12 mouse cellular contexts compared by ENCODE assay signal in the genomic region with DNA sequence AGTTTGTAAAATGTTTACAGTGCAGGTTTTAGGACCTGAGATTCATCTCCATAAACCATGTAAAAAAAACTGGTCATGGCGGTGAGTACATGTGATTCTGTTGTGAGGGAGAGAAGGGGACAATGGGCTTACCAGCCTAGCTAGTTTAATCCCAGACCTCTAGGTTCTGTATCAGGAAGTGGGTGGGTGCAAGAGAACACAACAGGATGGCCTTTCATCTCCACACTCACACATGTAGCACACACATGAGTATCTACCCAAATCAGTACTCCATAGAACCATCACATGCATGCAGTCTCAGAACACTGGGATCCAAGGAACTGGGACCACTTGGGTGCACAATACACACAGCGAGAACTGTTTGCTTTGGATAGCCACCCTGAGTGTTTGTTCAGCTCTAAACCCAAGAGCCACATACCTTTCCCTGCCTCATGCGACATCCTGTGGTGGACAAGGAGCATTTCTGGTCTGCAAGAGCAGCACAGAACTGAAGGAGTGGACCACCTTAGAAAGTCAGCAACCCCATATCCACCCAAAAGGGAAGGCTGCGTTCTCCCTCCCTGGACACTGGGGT.
A peak's percentile ranks its signal among the peaks of the same experiment; 100 is the strongest.
DNase-seq lines count a peak whose midpoint lies in the region; ATAC-seq and TF ChIP-seq lines count a peak whose summit lies in the region.
"Had no signal": no experiment of that assay in that cellular context is flagged by ENCODE, and none has a peak within 500 bp of the region (broad histone marks: within the 10 kb centered on the region; RNA-seq: fewer than 3 reads in every experiment).

No protein-coding gene starts in this region.

- no peak for DNase-seq in kidney, postnatal 0 days (ENCODE audit: low spot score)
- no peak for DNase-seq in kidney, postnatal 36 days
- DNase-seq in lung, adult 18-20 months: peak; percentile 71 to 84
- peak; percentile 64 for DNase-seq in naive thymus-derived CD4-positive, alpha-beta T cell, adult 2 months (ENCODE audit: low read depth)
- no peak for DNase-seq in embryo, embryonic 10.5 days (ENCODE audit: low spot score)
- DNase-seq: cerebellum, postnatal 10 days had no signal

- H3K4me1 ChIP-seq in kidney, postnatal 0 days (replicated peaks; ENCODE audit: insufficient read depth, low read length): peaks cover 3% of the 10 kb centered on the region
- no peaks in the 10 kb centered on the region for H3K4me1 ChIP-seq in forebrain, embryonic 15.5 days

- H3K36me3 ChIP-seq in kidney, postnatal 0 days (ENCODE audit: insufficient read depth, low read length): no peaks in the 10 kb centered on the region
- H3K36me3 ChIP-seq in forebrain, embryonic 15.5 days: no peaks in the 10 kb centered on the region
- H3K36me3 ChIP-seq: embryonic facial prominence, embryonic 15.5 days; hindbrain, embryonic 13.5 days; neural tube, embryonic 12.5 days; stomach, embryonic 15.5 days had no signal

- no peak overlapping the region for H3K9ac ChIP-seq in kidney, postnatal 0 days (ENCODE audit: low read depth, low read length)
- no peak overlapping the region for H3K9ac ChIP-seq in forebrain, embryonic 15.5 days (replicated peaks)
- H3K9ac ChIP-seq: embryonic facial prominence, embryonic 15.5 days; hindbrain, embryonic 13.5 days; neural tube, embryonic 12.5 days; stomach, embryonic 15.5 days had no signal

- H3K4me2 ChIP-seq in kidney, postnatal 0 days (ENCODE audit: low read length): no peak overlapping the region
- H3K4me2 ChIP-seq in forebrain, embryonic 15.5 days (replicated peaks): no peak overlapping the region
- H3K4me2 ChIP-seq: embryonic facial prominence, embryonic 15.5 days; hindbrain, embryonic 13.5 days; neural tube, embryonic 12.5 days; stomach, embryonic 15.5 days had no signal

- no peaks in the 10 kb centered on the region for H3K9me3 ChIP-seq in kidney, postnatal 0 days (replicated peaks; ENCODE audit: low read length)
- H3K9me3 ChIP-seq in forebrain, embryonic 15.5 days: no peaks in the 10 kb centered on the region
- H3K9me3 ChIP-seq: embryonic facial prominence, embryonic 15.5 days; hindbrain, embryonic 13.5 days; neural tube, embryonic 12.5 days; stomach, embryonic 15.5 days had no signal

- H3K4me3 ChIP-seq in kidney, postnatal 0 days (replicated peaks; ENCODE audit: low read depth, low read length): no peak overlapping the region
- H3K4me3 ChIP-seq in forebrain, embryonic 15.5 days: no peak overlapping the region
- H3K4me3 ChIP-seq: embryonic facial prominence, embryonic 15.5 days; hindbrain, embryonic 13.5 days; neural tube, embryonic 12.5 days; stomach, embryonic 15.5 days had no signal

- no peak overlapping the region for H3K27ac ChIP-seq in kidney, postnatal 0 days
- H3K27ac ChIP-seq in forebrain, embryonic 15.5 days (replicated peaks): no peak overlapping the region
- H3K27ac ChIP-seq: embryonic facial prominence, embryonic 15.5 days; hindbrain, embryonic 13.5 days; neural tube, embryonic 12.5 days; stomach, embryonic 15.5 days had no signal

- WGBS in kidney, postnatal 0 days: 83% methylated on average over 4 of the region's 4 CpGs
- WGBS in forebrain, embryonic 15.5 days: 93% methylated on average over 4 of the region's 4 CpGs

- no peaks in the 10 kb centered on the region for H3K27me3 ChIP-seq in kidney, postnatal 0 days (ENCODE audit: insufficient read depth, low read length)
- H3K27me3 ChIP-seq in forebrain, embryonic 15.5 days: no peaks in the 10 kb centered on the region
- H3K27me3 ChIP-seq: embryonic facial prominence, embryonic 15.5 days; hindbrain, embryonic 13.5 days; neural tube, embryonic 12.5 days; stomach, embryonic 15.5 days had no signal

- TF ChIP-seq CTCF in kidney, postnatal 0 days (IDR thresholded peaks at IDR 0.05; ENCODE audit: low read depth): peak; percentile 24; the same call in 1 of the 2 replicates

- ATAC-seq in kidney, postnatal 0 days (replicated peaks; ENCODE audit: low FRiP score, low read depth): no peak
- peak; percentile 73 for ATAC-seq in activated CD4-positive, CD25-positive, alpha-beta regulatory T cell, adult 4 months
- no peak for ATAC-seq in forebrain, embryonic 15.5 days (replicated peaks)

Comparison
In these comparisons a context has a peak if more than half of its experiments do, and no peak if none do; other contexts are left out.
1. DNase-seq: peak in lung, adult 18-20 months (2 of 2) and naive thymus-derived CD4-positive, alpha-beta T cell, adult 2 months (single experiment); none in kidney, postnatal 0 days (single experiment), kidney, postnatal 36 days (0 of 2) and embryo, embryonic 10.5 days (single experiment).